Mouse (Mus musculus) midbrain, embryonic 14.5 days (tissue): ENCODE results near the gene Gm3127. TPM values are rescaled to one million over a fixed set of nuclear protein-coding genes. Genes with fewer than 3 reads are reported as not detected.
"Not testable (repeated sequence)": the region's sequence is repeated elsewhere in the genome, so short reads cannot be mapped to it uniquely, and the experiment has no call there.

Experiments
- ATAC-seq: fragments of 200-750 bp; cut with Nextera tagmentation; 2 replicates; pipeline ENCODE4 v1.8.0; 2017; ENCODE audit warnings: moderate number of reproducible peaks, moderate library complexity; ENCODE audit not compliant: low FRiP score, low TSS enrichment
- DNase-seq: peaks from one replicate; pipeline ENCODE4 v3.0.0-alpha.2; 2015
- H3K27ac ChIP-seq: fragments of 300-500 bp; sonication (generic); replicated peaks from 2 replicates; pipeline ENCODE4 v1.5.1; 2014; ENCODE audit warnings: mild to moderate bottlenecking, low read depth, low read length, moderate library complexity
- H3K27me3 ChIP-seq: fragments of 300-500 bp; sonication (generic); 2 replicates; pipeline ENCODE4 v1.6.1; 2014; ENCODE audit warnings: low read length, control low read depth, mixed read lengths; ENCODE audit not compliant: control insufficient read depth, insufficient read depth
- H3K36me3 ChIP-seq: fragments of 300-500 bp; sonication (generic); 2 replicates; pipeline ENCODE4 v1.6.1; 2014; ENCODE audit warnings: low read length, control low read depth; ENCODE audit not compliant: control insufficient read depth, insufficient read depth
- H3K4me1 ChIP-seq: fragments of 300-500 bp; sonication (generic); 2 replicates; pipeline ENCODE4 v1.6.1; 2014; ENCODE audit warnings: mild to moderate bottlenecking, antibody characterized with exemption, low read length, control low read depth; ENCODE audit not compliant: control insufficient read depth, insufficient read depth
- H3K4me2 ChIP-seq: fragments of 300-500 bp; sonication (generic); 2 replicates; pipeline ENCODE4 v1.6.1; 2014; ENCODE audit warnings: mild to moderate bottlenecking, low read length, moderate library complexity
- H3K4me3 ChIP-seq: fragments of 300-500 bp; sonication (generic); replicated peaks from 2 replicates; pipeline ENCODE4 v1.5.1; 2014; ENCODE audit warnings: low read depth, low read length
- H3K9ac ChIP-seq: fragments of 300-500 bp; sonication (generic); replicated peaks from 2 replicates; pipeline ENCODE4 v1.6.1; 2014; ENCODE audit warnings: mild to moderate bottlenecking, low read length, moderate library complexity
- H3K9me3 ChIP-seq: fragments of 300-500 bp; sonication (generic); 2 replicates; pipeline ENCODE4 v1.6.1; 2016; ENCODE audit warnings: low read length, control low read depth, mixed read lengths; ENCODE audit not compliant: control insufficient read depth
- WGBS: fragments of 180-500 bp; shearing (Covaris S2); extraction: QIAGEN DNeasy Blood & Tissue Kit; methylation state at CpG from one replicate; pipeline ENCODE4 v1.1.7; 2014; 5-methylcytosine and 5-hydroxymethylcytosine counted together
- polyA plus RNA-seq: library from polyadenylated mRNA; unstranded; fragments of >200 nt; fragmentation: Nextera tagmentation; extraction: Ambion mirVana; gene quantifications from 2 replicates; pipeline ENCODE4 v1.2.1, GENCODE M21; 2014

Gm3127 gene
- not detected in 2 replicates for polyA plus RNA-seq

DNA sequence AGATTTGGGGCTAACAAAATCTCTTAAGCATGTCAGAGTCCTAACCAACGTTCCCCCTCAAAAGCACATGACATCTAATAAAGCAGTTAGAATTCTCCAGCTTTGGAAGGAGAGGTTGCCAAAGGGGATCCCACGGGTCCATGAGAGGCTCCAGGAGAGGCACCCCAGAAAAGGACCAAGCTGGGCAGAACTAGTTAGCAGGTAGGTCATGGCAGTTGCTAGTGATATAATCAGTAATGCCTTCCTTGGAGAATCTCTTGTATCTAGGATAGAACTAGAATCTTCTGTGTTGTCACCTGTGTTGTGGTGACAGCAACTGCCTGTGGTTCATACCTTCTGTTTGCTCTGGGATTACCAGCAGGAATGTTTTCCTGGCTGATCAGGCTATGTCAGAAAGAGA, at the start of gene Gm3127:
Gene Gm3127, plus strand, starts transcription at position 301 of the 400 bp plus-strand sequence.
- H3K36me3 ChIP-seq, H3K27me3 ChIP-seq, DNase-seq, H3K9ac ChIP-seq, H3K27ac ChIP-seq, H3K4me3 ChIP-seq, H3K4me2 ChIP-seq, H3K9me3 ChIP-seq, H3K4me1 ChIP-seq, ATAC-seq: not testable (repeated sequence)
- no CpG with 5 or more reads among the region's 2 CpGs for WGBS

GRCm38 (mm10) chr14:4141646-4142045, 23.2 kb upstream of the Gm3127 start:
- DNase-seq, H3K9ac ChIP-seq, ATAC-seq, H3K4me1 ChIP-seq, H3K27ac ChIP-seq, H3K36me3 ChIP-seq, H3K4me3 ChIP-seq, H3K4me2 ChIP-seq, H3K27me3 ChIP-seq, H3K9me3 ChIP-seq: not testable (repeated sequence)
- WGBS: 88% methylated on average over 4 of the region's 4 CpGs

- ATAC-seq, H3K4me1 ChIP-seq, H3K27ac ChIP-seq, H3K27me3 ChIP-seq, H3K36me3 ChIP-seq, H3K9me3 ChIP-seq: not testable (repeated sequence)
- Histone ChIP-seq H3K4me3 (peak overlapping the region; percentile 34), H3K4me2 (peak overlapping the region; percentile 54), H3K9ac (peak overlapping the region; percentile 51)
- peak; percentile 19 for DNase-seq
- 10% methylated on average over 13 of the region's 14 CpGs for WGBS
Observed at GRCm38 (mm10) chr14:4182030-4182429, 17.2 kb downstream of the Gm3127 start.

- not testable (repeated sequence) for H3K36me3 ChIP-seq, ATAC-seq
- 13% methylated on average over 40 of the region's 59 CpGs for WGBS
Observed at GRCm38 (mm10) chr14:4182491-4183210, 17.8 kb downstream of the Gm3127 start, which contains the start of gene Gm2974. Gene Gm2974 (plus strand): TSS chr14:4182576.

DNA sequence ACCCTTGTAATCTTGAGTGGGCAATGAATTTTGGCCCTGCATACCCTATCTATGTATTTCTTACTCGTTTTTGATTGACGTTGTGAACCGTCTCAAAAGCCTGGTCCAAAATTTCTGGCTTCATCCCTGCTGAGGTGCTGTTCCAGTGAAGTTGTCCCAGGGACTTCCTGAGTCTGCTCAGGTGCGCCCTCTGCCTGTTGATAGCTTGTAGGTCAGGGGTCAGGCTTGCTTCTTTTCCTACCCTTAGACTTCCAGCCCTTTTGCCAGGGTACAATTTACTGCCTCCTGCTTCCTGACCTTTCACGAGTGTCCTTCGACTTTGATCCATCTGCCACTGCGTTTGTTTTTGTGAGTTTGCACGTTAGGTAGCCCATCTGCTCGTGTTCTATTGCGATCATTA, 18.5 kb downstream of the Gm3127 start:
- not testable (repeated sequence) for H3K27me3 ChIP-seq, H3K9ac ChIP-seq, H3K9me3 ChIP-seq, H3K4me2 ChIP-seq, ATAC-seq, H3K4me3 ChIP-seq, H3K4me1 ChIP-seq, DNase-seq, H3K27ac ChIP-seq, H3K36me3 ChIP-seq
- WGBS: 38% methylated on average over 4 of the region's 10 CpGs

More at GRCm38 (mm10) chr14:4182491-4183210, 17.8 kb downstream of the Gm3127 start, which contains the start of gene Gm2974:
- H3K27me3 ChIP-seq, H3K4me1 ChIP-seq, H3K9me3 ChIP-seq, H3K27ac ChIP-seq: not testable (repeated sequence)
- peak; percentile 0 for DNase-seq
- peak within 1 kb of the TSS; percentile 54 for H3K4me2 ChIP-seq
- peak within 1 kb of the TSS; percentile 51 for H3K9ac ChIP-seq
- H3K4me3 ChIP-seq: peak within 1 kb of the TSS; percentile 34

Other genes starting within 250 kb of the Gm3127 start
- gene Gm3029, start 233.3 kb upstream of the Gm3127 start, polyA plus RNA-seq: not detected in 2 replicates
- 1.6 and 1.7 TPM in 2 replicates for gene Gm3095, start 201.5 kb upstream of the Gm3127 start, polyA plus RNA-seq
- gene Gm3099, start 166.6 kb upstream of the Gm3127 start, polyA plus RNA-seq: not detected in 2 replicates
- gene Gm5796, start 141.1 kb upstream of the Gm3127 start, polyA plus RNA-seq: 4.2 and 4.4 TPM in 2 replicates
- gene Gm3115, start 80.9 kb upstream of the Gm3127 start, polyA plus RNA-seq: not detected in 2 replicates
- 2.8 and 6.8 TPM in 2 replicates for gene Gm8108, start 54.5 kb upstream of the Gm3127 start, polyA plus RNA-seq
- 9.2 and 11.9 TPM in 2 replicates for gene Gm2974, start 17.5 kb downstream of the Gm3127 start, polyA plus RNA-seq
- not detected in 2 replicates for gene Gm3138, start 84.6 kb downstream of the Gm3127 start, polyA plus RNA-seq
- not detected in 2 replicates for gene Gm3149, start 152.3 kb downstream of the Gm3127 start, polyA plus RNA-seq
- gene 2610042L04Rik, start 169.7 kb downstream of the Gm3127 start, polyA plus RNA-seq: 5.9 and 7.7 TPM in 2 replicates
- not detected in 2 replicates for gene Gm3159, start 232.5 kb downstream of the Gm3127 start, polyA plus RNA-seq